Mouse (Mus musculus) small intestine, adult 2 months (tissue): Measurements from ENCODE around the gene Cand2.

ENCODE experiments used
- CTCF ChIP-seq: fragments of 200-500 bp; IDR thresholded peaks from 2 replicates; pipeline ENCODE4 v1.5.1; 2012; ENCODE audit warnings: low read depth, mild to moderate bottlenecking, control low read depth, inconsistent platforms, low read length, moderate library complexity, mixed read lengths; ENCODE audit not compliant: insufficient replicate concordance, insufficient read length; ENCODE audit errors: extremely low read depth
- POLR2A ChIP-seq: fragments of 200-500 bp; IDR thresholded peaks from 2 replicates; pipeline ENCODE4 v1.6.1; 2012; ENCODE audit warnings: low read depth, mild to moderate bottlenecking, control low read depth, inconsistent platforms, low read length, moderate library complexity

DNA sequence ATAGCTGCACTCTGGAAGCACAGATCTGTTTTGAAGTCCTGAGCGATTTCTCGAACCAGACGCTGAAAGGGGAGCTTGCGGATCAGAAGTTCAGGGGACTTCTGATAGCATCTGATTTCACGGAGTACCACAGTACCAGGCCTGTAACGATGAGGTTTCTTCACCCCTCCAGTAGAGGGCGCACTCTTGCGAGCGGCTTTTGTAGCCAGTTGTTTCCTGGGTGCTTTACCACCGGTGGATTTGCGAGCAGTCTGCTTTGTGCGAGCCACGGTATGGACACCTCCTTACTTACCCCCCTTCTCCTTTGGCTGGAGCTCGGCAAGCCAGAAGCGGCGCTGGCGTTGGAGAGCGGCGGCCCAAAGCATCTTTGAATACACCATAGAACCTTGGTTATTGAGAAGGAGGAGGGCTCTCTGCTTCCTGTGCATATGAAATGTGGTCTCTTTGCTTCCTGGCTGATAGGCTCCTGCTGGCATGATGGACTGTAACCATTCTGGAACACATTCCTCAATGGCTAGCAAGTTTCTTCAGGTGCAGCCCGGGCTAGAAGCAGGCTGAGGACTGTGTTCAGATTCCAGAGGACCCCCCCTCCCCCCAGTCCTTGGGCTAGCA is 4.2 kb upstream of the Cand2 start:
- no peak for TF ChIP-seq POLR2A
- TF ChIP-seq CTCF: peak; percentile 37; the same call in 1 of the 2 replicates
